Mouse (Mus musculus) spleen, adult 2 months (tissue): ENCODE measurements at regions not wholly inside any gene's neighbourhood (a gene's known extent, or its start where the extent isn't known, plus 50 kb on each side); places are given as distances from the start of the nearest gene placed in this dataset.

Source experiments
- DNase-seq, 2 experiments: peaks; one replicate each; pipeline versions ENCODE4 v3.0.0 to v3.0.0-alpha.2; 2012 to 2021; ENCODE audit warnings: low spot score in 2 of 2, low read depth in 1 of 2
- H3K27ac ChIP-seq: fragments of 200-500 bp; 2 replicates; pipeline ENCODE4 v1.5.1; 2012; ENCODE audit warnings: low read length, inconsistent platforms; ENCODE audit not compliant: insufficient read depth
- H3K27me3 ChIP-seq: fragments of 200-500 bp; 2 replicates; pipeline ENCODE4 v1.6.1; 2012; ENCODE audit warnings: mild to moderate bottlenecking, moderate library complexity, low read length, inconsistent platforms; ENCODE audit not compliant: control insufficient read depth, insufficient read depth
- H3K36me3 ChIP-seq: fragments of 200-500 bp; 2 replicates; pipeline ENCODE4 v1.6.1; 2012; ENCODE audit warnings: mild to moderate bottlenecking, low read length, inconsistent platforms; ENCODE audit not compliant: control insufficient read depth, insufficient read depth
- H3K4me1 ChIP-seq: fragments of 200-500 bp; 2 replicates; pipeline ENCODE4 v1.6.1; 2011; ENCODE audit warnings: inconsistent platforms; ENCODE audit not compliant: control insufficient read depth, insufficient read depth, insufficient read length
- H3K4me3 ChIP-seq: fragments of 200-500 bp; 2 replicates; pipeline ENCODE4 v1.5.1; 2011; ENCODE audit warnings: mild to moderate bottlenecking, inconsistent platforms; ENCODE audit not compliant: insufficient read depth, insufficient read length; ENCODE audit errors: extremely low read depth
- CTCF ChIP-seq: fragments of 200-500 bp; IDR thresholded peaks from 2 replicates; pipeline ENCODE4 v1.5.1; 2011; ENCODE audit warnings: mild to moderate bottlenecking, inconsistent platforms; ENCODE audit not compliant: insufficient read depth, insufficient read length, insufficient replicate concordance; ENCODE audit errors: extremely low read depth
- POLR2A ChIP-seq: fragments of 200-500 bp; IDR thresholded peaks from 2 replicates; pipeline ENCODE4 v1.6.1; 2011; ENCODE audit warnings: low read depth, low read length, inconsistent platforms
- WGBS: fragments of 180-500 bp; shearing (Covaris S2); methylation state at CpG from one replicate; pipeline ENCODE4 v1.1.7; 2018; 5-methylcytosine and 5-hydroxymethylcytosine counted together

GRCm38 (mm10) chr2:26787312-26787711 is 77.5 kb downstream of the Abo start:
- Histone ChIP-seq H3K27ac (no peak overlapping the region), H3K4me3 (no peak overlapping the region), H3K27me3 (no peaks in the 10 kb centered on the region), H3K36me3 (no peaks in the 10 kb centered on the region), H3K4me1 (no peaks in the 10 kb centered on the region)
- no peak for TF ChIP-seq CTCF
- TF ChIP-seq POLR2A: no peak
- DNase-seq: no peak

- no peak overlapping the region for H3K27ac ChIP-seq
- H3K27me3 ChIP-seq: 0 out of 2 replicates have a peak, but pooled peaks cover 1% of the 10 kb centered on the region
- no peak for DNase-seq
- no peaks in the 10 kb centered on the region for H3K4me1 ChIP-seq
- H3K4me3 ChIP-seq: no peak overlapping the region
- no peaks in the 10 kb centered on the region for H3K36me3 ChIP-seq
- WGBS: 76% methylated on average over 2 of the region's 2 CpGs
- TF ChIP-seq CTCF: no peak
Measured at GRCm38 (mm10) chr2:26777016-26777415, 87.8 kb downstream of the Abo start.

GRCm38 (mm10) chr2:26753357-26753756 is 82.3 kb upstream of the Lcn4 start:
- no peak for TF ChIP-seq CTCF
- TF ChIP-seq POLR2A: no peak
- no peak overlapping the region for H3K27ac ChIP-seq
- DNase-seq: no peak
- H3K4me1 ChIP-seq: no peaks in the 10 kb centered on the region
- no peaks in the 10 kb centered on the region for H3K36me3 ChIP-seq
- 45% methylated on average over 4 of the region's 4 CpGs for WGBS
- no peak overlapping the region for H3K4me3 ChIP-seq
- H3K27me3 ChIP-seq: no peaks in the 10 kb centered on the region

- Histone ChIP-seq H3K36me3 (no peaks in the 10 kb centered on the region), H3K27me3 (no peaks in the 10 kb centered on the region), H3K4me1 (no peaks in the 10 kb centered on the region), H3K4me3 (no peak overlapping the region), H3K27ac (no peak overlapping the region)
- WGBS: 59% methylated on average over 1 of the region's 1 CpGs
- no peak for TF ChIP-seq CTCF
- no peak for TF ChIP-seq POLR2A
- no peak for DNase-seq
Measured at GRCm38 (mm10) chr2:26751916-26752315, 80.8 kb upstream of the Lcn4 start.

- Histone ChIP-seq H3K4me1 (no peaks in the 10 kb centered on the region; the same call in 1 of the 2 replicates), H3K36me3 (no peaks in the 10 kb centered on the region), H3K27me3 (0 out of 2 replicates have a peak, but pooled peaks cover 1% of the 10 kb centered on the region), H3K27ac (no peak overlapping the region), H3K4me3 (no peak overlapping the region)
- 8% methylated on average over 1 of the region's 1 CpGs for WGBS
- no peak for DNase-seq
- no peak for TF ChIP-seq CTCF
- TF ChIP-seq POLR2A: no peak
Measured at GRCm38 (mm10) chr2:26744341-26744740, 73.3 kb upstream of the Lcn4 start.

- no peaks in the 10 kb centered on the region for H3K36me3 ChIP-seq
- no peak for TF ChIP-seq CTCF
- TF ChIP-seq POLR2A: no peak
- peak overlapping the region; percentile 54 for H3K27ac ChIP-seq
- peaks cover 4% of the 10 kb centered on the region for H3K4me1 ChIP-seq
- no peak for DNase-seq
- 0 out of 2 replicates have a peak, but pooled peaks cover 1% of the 10 kb centered on the region for H3K27me3 ChIP-seq
- WGBS: 25% methylated on average over 1 of the region's 1 CpGs
- H3K4me3 ChIP-seq: no peak overlapping the region
Measured at GRCm38 (mm10) chr2:26738926-26739325, 67.8 kb upstream of the Lcn4 start.

GRCm38 (mm10) chr2:26737725-26738124 is 66.6 kb upstream of the Lcn4 start:
- no peak for DNase-seq
- WGBS: 65% methylated on average over 1 of the region's 1 CpGs
- TF ChIP-seq CTCF (no peak), POLR2A (no peak)
- Histone ChIP-seq H3K36me3 (no peaks in the 10 kb centered on the region), H3K4me1 (peaks cover 4% of the 10 kb centered on the region), H3K27ac (no peak overlapping the region), H3K4me3 (no peak overlapping the region), H3K27me3 (0 out of 2 replicates have a peak, but pooled peaks cover 1% of the 10 kb centered on the region)
